Mouse (Mus musculus) MEL (cell line): ENCODE results near the gene Grm5. TPM values are rescaled to one million over a fixed set of nuclear protein-coding genes. Genes with fewer than 3 reads are reported as not detected.

Source experiments
- DNase-seq: peaks from one replicate; pipeline ENCODE4 v3.0.0; 2011; ENCODE audit warnings: low read depth, low spot score
- H3K27ac ChIP-seq: 2 replicates; pipeline ENCODE4 v1.5.1; 2012; ENCODE audit warnings: low read depth, mild to moderate bottlenecking, control low read depth, low read length, moderate library complexity; ENCODE audit not compliant: control insufficient read depth
- H3K27me3 ChIP-seq, 2 experiments: fragments of 150-350 bp in 1 of 2; sonication (generic) in 1 of 2; 2 replicates each; pipeline ENCODE4 v1.6.1; 2012; ENCODE audit warnings: low read length in 2 of 2, mild to moderate bottlenecking in 2 of 2, improper control_type of control experiment in 1 of 2, moderate library complexity in 1 of 2; ENCODE audit not compliant: insufficient read depth in 2 of 2, control insufficient read depth in 1 of 2
- H3K36me3 ChIP-seq, 2 experiments: 2 replicates each; pipeline ENCODE4 v1.6.1; 2012 to 2014; ENCODE audit warnings: low read length in 2 of 2, improper control_type of control experiment in 1 of 2, inconsistent platforms in 1 of 2, mild to moderate bottlenecking in 1 of 2; ENCODE audit not compliant: insufficient read depth in 2 of 2, control insufficient read depth in 1 of 2
- H3K4me1 ChIP-seq, 2 experiments: fragments of 150-350 bp in 1 of 2; sonication (generic) in 1 of 2; 2 replicates each; pipeline ENCODE4 v1.6.1; 2012; ENCODE audit warnings: low read length in 2 of 2, improper control_type of control experiment in 1 of 2, mild to moderate bottlenecking in 1 of 2; ENCODE audit not compliant: insufficient read depth in 2 of 2, control insufficient read depth in 1 of 2
- H3K4me3 ChIP-seq, 2 experiments: fragments of 150-350 bp in 1 of 2; sonication (generic) in 1 of 2; 2 replicates each; pipeline ENCODE4 v1.5.1; 2012; ENCODE audit warnings: low read depth in 2 of 2, low read length in 2 of 2, mild to moderate bottlenecking in 2 of 2, moderate library complexity in 2 of 2, control low read depth in 1 of 2, improper control_type of control experiment in 1 of 2; ENCODE audit not compliant: control insufficient read depth in 1 of 2, insufficient read depth in 1 of 2
- H3K79me2 ChIP-seq: 2 replicates; pipeline ENCODE4 v1.6.1; 2012; ENCODE audit warnings: mild to moderate bottlenecking, low read length, moderate library complexity; ENCODE audit not compliant: control insufficient read depth, poor library complexity, insufficient read depth
- H3K9ac ChIP-seq: 2 replicates; pipeline ENCODE4 v1.6.1; 2012; ENCODE audit warnings: low read depth, mild to moderate bottlenecking, control low read depth, low read length, moderate library complexity; ENCODE audit not compliant: control insufficient read depth, poor library complexity, severe bottlenecking
- H3K9me3 ChIP-seq: fragments of 150-350 bp; sonication (generic); replicated peaks from 2 replicates; pipeline ENCODE4 v1.6.1; 2012; ENCODE audit warnings: mild to moderate bottlenecking, low read length, improper control_type of control experiment, moderate library complexity; ENCODE audit not compliant: insufficient read depth
- BHLHE40 ChIP-seq: IDR thresholded peaks from 2 replicates; pipeline ENCODE4 v1.6.1; 2012; ENCODE audit warnings: low read depth, mild to moderate bottlenecking, inconsistent platforms, low read length, improper control_type of control experiment, borderline replicate concordance
- CHD1 ChIP-seq: IDR thresholded peaks from 2 replicates; pipeline ENCODE4 v1.6.1; 2012; ENCODE audit warnings: low read depth, mild to moderate bottlenecking, inconsistent platforms, low read length, improper control_type of control experiment
- E2F4 ChIP-seq: IDR thresholded peaks from 2 replicates; pipeline ENCODE4 v1.6.1; 2011; ENCODE audit warnings: low read depth, low read length, improper control_type of control experiment, borderline replicate concordance
- EP300 ChIP-seq, 2 experiments: IDR thresholded peaks; 2 replicates each; pipeline ENCODE4 v1.6.1; 2011; ENCODE audit warnings: improper control_type of control experiment in 2 of 2, low read length in 2 of 2, low read depth in 1 of 2, mild to moderate bottlenecking in 1 of 2
- ETS1 ChIP-seq: IDR thresholded peaks from 2 replicates; pipeline ENCODE4 v1.6.1; 2012; ENCODE audit warnings: low read depth, mild to moderate bottlenecking, inconsistent platforms, low read length, improper control_type of control experiment, moderate library complexity
- GABPA ChIP-seq: IDR thresholded peaks from 2 replicates; pipeline ENCODE4 v1.6.1; 2012; ENCODE audit warnings: low read depth, mild to moderate bottlenecking, inconsistent platforms, low read length, improper control_type of control experiment, moderate library complexity
- HCFC1 ChIP-seq: IDR thresholded peaks from 2 replicates; pipeline ENCODE4 v1.6.1; 2012; ENCODE audit warnings: low read depth, mild to moderate bottlenecking, inconsistent platforms, low read length, improper control_type of control experiment, moderate library complexity
- JUND ChIP-seq: IDR thresholded peaks from 2 replicates; pipeline ENCODE4 v1.6.1; 2011; ENCODE audit warnings: low read depth, mild to moderate bottlenecking, improper control_type of control experiment, low read length
- NELFE ChIP-seq: IDR thresholded peaks from 2 replicates; pipeline ENCODE4 v1.6.1; 2011; ENCODE audit warnings: low read depth, low read length, improper control_type of control experiment
- POLR2AphosphoS2 ChIP-seq: IDR thresholded peaks from 2 replicates; pipeline ENCODE4 v1.6.1; 2011; ENCODE audit warnings: low read length, improper control_type of control experiment
- POLR2AphosphoS5 ChIP-seq: IDR thresholded peaks from 2 replicates; pipeline ENCODE4 v1.6.1; 2012; ENCODE audit warnings: low read depth, borderline replicate concordance, mild to moderate bottlenecking, inconsistent platforms, low read length, moderate library complexity, mixed read lengths
- RAD21 ChIP-seq: IDR thresholded peaks from 2 replicates; pipeline ENCODE4 v1.6.1; 2011; ENCODE audit warnings: mild to moderate bottlenecking, low read depth, low read length, improper control_type of control experiment
- RCOR1 ChIP-seq: IDR thresholded peaks from 2 replicates; pipeline ENCODE4 v1.6.1; 2012; ENCODE audit warnings: low read depth, mild to moderate bottlenecking, inconsistent platforms, low read length, improper control_type of control experiment
- SIN3A ChIP-seq: IDR thresholded peaks from 2 replicates; pipeline ENCODE4 v1.6.1; 2012; ENCODE audit warnings: low read length, improper control_type of control experiment, inconsistent platforms
- TBP ChIP-seq: IDR thresholded peaks from 2 replicates; pipeline ENCODE4 v1.8.0; 2011; ENCODE audit warnings: low read depth, low read length, improper control_type of control experiment
- UBTF ChIP-seq: IDR thresholded peaks from 2 replicates; pipeline ENCODE4 v1.6.1; 2012; ENCODE audit warnings: low read depth, mild to moderate bottlenecking, inconsistent platforms, low read length, improper control_type of control experiment, moderate library complexity, borderline replicate concordance; ENCODE audit not compliant: insufficient read depth
- USF1 ChIP-seq: IDR thresholded peaks from 2 replicates; pipeline ENCODE4 v1.6.1; 2014; ENCODE audit warnings: low read depth, mild to moderate bottlenecking, inconsistent platforms, low read length, improper control_type of control experiment, moderate library complexity
- USF2 ChIP-seq, 2 experiments: IDR thresholded peaks; 2 replicates each; pipeline ENCODE4 v1.6.1; 2011 to 2012; ENCODE audit warnings: improper control_type of control experiment in 2 of 2, low read length in 2 of 2, borderline replicate concordance in 1 of 2, inconsistent platforms in 1 of 2, low read depth in 1 of 2, mild to moderate bottlenecking in 1 of 2; ENCODE audit not compliant: insufficient read depth in 1 of 2
- ZMIZ1 ChIP-seq: IDR thresholded peaks from 2 replicates; pipeline ENCODE4 v1.6.1; 2012; ENCODE audit warnings: low read depth, mild to moderate bottlenecking, inconsistent platforms, low read length, improper control_type of control experiment, moderate library complexity
- polyA plus RNA-seq, 2 experiments: library from polyadenylated mRNA; stranded (reverse) in 1 of 2; unstranded in 1 of 2; fragments of >175 nt in 1 of 2; fragments of >200 nt in 1 of 2; gene quantifications; 2 replicates each; pipeline versions ENCODE4 v1.2.1 to v1.2.4; 2012; ENCODE audit warnings: low replicate concordance in 2 of 2, low read depth in 1 of 2; ENCODE audit not compliant: insufficient read length in 2 of 2, insufficient read depth in 1 of 2, missing spikeins in 1 of 2
- total RNA-seq: library from RNA; depleted of rRNA; stranded (reverse); fragments of 300-350 nt; gene quantifications from 2 replicates; pipeline ENCODE4 v1.2.3, GENCODE M21; 2012

The Grm5 gene
- total and polyA plus RNA-seq, 3 experiments = 0.39 to 0.46 TPM; not detected in 1

DNA sequence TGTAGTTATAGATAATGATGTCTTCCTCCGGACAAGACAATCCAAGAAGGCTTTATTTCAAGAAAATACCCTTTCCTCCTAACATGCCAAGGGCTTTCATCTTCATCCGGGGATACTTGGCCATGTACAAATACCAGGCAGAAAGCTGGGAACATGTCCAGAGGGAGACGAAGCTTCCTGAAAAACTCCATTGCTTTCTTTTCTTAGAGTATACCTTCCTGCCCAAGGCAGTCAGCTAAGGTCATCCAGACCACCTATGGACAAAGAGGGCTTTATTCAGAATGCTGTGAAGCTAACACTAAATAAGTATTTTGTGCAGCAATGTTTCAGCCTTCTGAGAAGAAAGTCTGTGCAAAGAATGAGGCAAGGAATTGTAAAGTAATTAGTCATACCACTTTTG lies 178.4 kb downstream of the Grm5 start:
- TF ChIP-seq BHLHE40 = no peak
- TF ChIP-seq USF1 = no peak
- H3K4me1 ChIP-seq = no peaks in the 10 kb centered on the region
- H3K9me3 ChIP-seq = no peaks in the 10 kb centered on the region
- H3K27ac ChIP-seq = no peak overlapping the region
- no peak overlapping the region for H3K9ac ChIP-seq
- no peak for DNase-seq
- H3K79me2 ChIP-seq = no peaks in the 10 kb centered on the region
- H3K27me3 ChIP-seq = no peaks in the 10 kb centered on the region
- H3K4me3 ChIP-seq = no peak overlapping the region
- no peaks in the 10 kb centered on the region for H3K36me3 ChIP-seq

DNA sequence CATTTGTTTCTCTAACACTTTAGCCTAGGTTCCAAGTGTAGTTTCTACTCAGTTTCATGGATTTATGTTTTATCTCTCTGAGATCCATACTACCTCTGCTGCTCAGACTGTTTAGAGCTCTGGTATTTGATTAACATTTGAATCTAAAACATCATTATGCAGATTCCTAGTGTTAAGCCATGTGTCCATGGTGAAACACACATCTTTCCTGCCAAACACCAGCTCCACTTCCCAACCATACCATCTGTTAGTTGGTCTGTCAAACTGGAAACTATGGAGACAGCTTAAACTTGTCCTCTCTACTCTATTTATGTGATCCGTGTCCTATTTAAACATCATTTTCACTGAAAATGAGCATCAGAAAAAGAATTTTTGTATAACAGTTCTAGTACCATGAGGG lies 203.6 kb downstream of the Grm5 start:
- H3K27ac ChIP-seq = no peak overlapping the region
- H3K79me2 ChIP-seq = no peaks in the 10 kb centered on the region
- H3K4me1 ChIP-seq = no peaks in the 10 kb centered on the region
- no peak overlapping the region for H3K9ac ChIP-seq
- no peak for TF ChIP-seq NELFE
- no peak for TF ChIP-seq JUND
- TF ChIP-seq GABPA = no peak
- no peak for TF ChIP-seq POLR2AphosphoS2
- TF ChIP-seq E2F4 = no peak
- DNase-seq = no peak
- H3K36me3 ChIP-seq = no peaks in the 10 kb centered on the region
- no peak overlapping the region for H3K4me3 ChIP-seq
- H3K9me3 ChIP-seq = no peaks in the 10 kb centered on the region
- no peaks in the 10 kb centered on the region for H3K27me3 ChIP-seq

DNA sequence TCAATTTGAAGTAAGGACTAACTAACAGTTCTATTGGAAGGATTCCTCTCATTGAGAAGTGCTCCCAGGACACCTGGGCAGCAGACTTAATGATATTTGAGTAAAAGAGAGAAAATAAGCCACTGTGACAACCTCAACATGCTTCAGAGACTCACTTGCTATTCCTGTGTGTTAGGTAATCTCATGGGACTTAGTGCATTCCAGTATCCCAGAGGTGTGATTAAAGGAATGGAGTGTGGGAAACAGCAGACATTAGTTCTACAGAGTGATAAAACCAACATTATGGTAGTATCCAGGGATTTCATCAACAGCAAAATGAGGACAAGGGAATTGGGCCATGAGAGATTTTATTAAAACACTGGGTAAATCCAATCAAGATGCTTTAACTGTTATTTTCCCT lies 205.0 kb downstream of the Grm5 start:
- TF ChIP-seq SIN3A (no peak), POLR2AphosphoS5 (no peak), EP300 (IDR thresholded peaks at IDR 0.05; ENCODE audit: low read depth in 1 of 2, low read length in 2 of 2) (no peak), CHD1 (no peak), USF2 (IDR thresholded peaks at IDR 0.05; ENCODE audit: borderline replicate concordance in 1 of 2, insufficient read depth in 1 of 2, low read depth in 1 of 2, low read length in 2 of 2) (no peak), ETS1 (no peak), RAD21 (no peak), TBP (no peak), ZMIZ1 (no peak), HCFC1 (no peak), UBTF (no peak), USF1 (no peak), RCOR1 (no peak)
- TF ChIP-seq, all 39 proteins: peak for 0
- no peaks in the 10 kb centered on the region for H3K27me3 ChIP-seq
- no peaks in the 10 kb centered on the region for H3K9me3 ChIP-seq
- H3K79me2 ChIP-seq = no peaks in the 10 kb centered on the region
- no peak for DNase-seq
- no peak overlapping the region for H3K27ac ChIP-seq
- H3K9ac ChIP-seq = no peak overlapping the region
- no peaks in the 10 kb centered on the region for H3K36me3 ChIP-seq
- no peaks in the 10 kb centered on the region for H3K4me1 ChIP-seq
- no peak overlapping the region for H3K4me3 ChIP-seq
